Mouse (Mus musculus) MEL (cell line): ENCODE measurements around the gene Iqschfp. TPM values are rescaled to one million over a fixed set of nuclear protein-coding genes. Genes with fewer than 3 reads are reported as not detected.

ENCODE experiments used
- DNase-seq: peaks from one replicate; pipeline ENCODE4 v3.0.0; 2011; ENCODE audit warnings: low read depth, low spot score
- H3K27ac ChIP-seq: 2 replicates; pipeline ENCODE4 v1.5.1; 2012; ENCODE audit warnings: low read depth, mild to moderate bottlenecking, control low read depth, low read length, moderate library complexity; ENCODE audit not compliant: control insufficient read depth
- H3K27me3 ChIP-seq, 2 experiments: fragments of 150-350 bp in 1 of 2; sonication (generic) in 1 of 2; 2 replicates each; pipeline ENCODE4 v1.6.1; 2012; ENCODE audit warnings: low read length in 2 of 2, mild to moderate bottlenecking in 2 of 2, improper control_type of control experiment in 1 of 2, moderate library complexity in 1 of 2; ENCODE audit not compliant: insufficient read depth in 2 of 2, control insufficient read depth in 1 of 2
- H3K36me3 ChIP-seq, 2 experiments: 2 replicates each; pipeline ENCODE4 v1.6.1; 2012 to 2014; ENCODE audit warnings: low read length in 2 of 2, improper control_type of control experiment in 1 of 2, inconsistent platforms in 1 of 2, mild to moderate bottlenecking in 1 of 2; ENCODE audit not compliant: insufficient read depth in 2 of 2, control insufficient read depth in 1 of 2
- H3K4me1 ChIP-seq, 2 experiments: fragments of 150-350 bp in 1 of 2; sonication (generic) in 1 of 2; 2 replicates each; pipeline ENCODE4 v1.6.1; 2012; ENCODE audit warnings: low read length in 2 of 2, improper control_type of control experiment in 1 of 2, mild to moderate bottlenecking in 1 of 2; ENCODE audit not compliant: insufficient read depth in 2 of 2, control insufficient read depth in 1 of 2
- H3K4me3 ChIP-seq, 2 experiments: fragments of 150-350 bp in 1 of 2; sonication (generic) in 1 of 2; 2 replicates each; pipeline ENCODE4 v1.5.1; 2012; ENCODE audit warnings: low read depth in 2 of 2, low read length in 2 of 2, mild to moderate bottlenecking in 2 of 2, moderate library complexity in 2 of 2, control low read depth in 1 of 2, improper control_type of control experiment in 1 of 2; ENCODE audit not compliant: control insufficient read depth in 1 of 2, insufficient read depth in 1 of 2
- H3K79me2 ChIP-seq: 2 replicates; pipeline ENCODE4 v1.6.1; 2012; ENCODE audit warnings: mild to moderate bottlenecking, low read length, moderate library complexity; ENCODE audit not compliant: control insufficient read depth, poor library complexity, insufficient read depth
- H3K9ac ChIP-seq: 2 replicates; pipeline ENCODE4 v1.6.1; 2012; ENCODE audit warnings: low read depth, mild to moderate bottlenecking, control low read depth, low read length, moderate library complexity; ENCODE audit not compliant: control insufficient read depth, poor library complexity, severe bottlenecking
- H3K9me3 ChIP-seq: fragments of 150-350 bp; sonication (generic); replicated peaks from 2 replicates; pipeline ENCODE4 v1.6.1; 2012; ENCODE audit warnings: mild to moderate bottlenecking, low read length, improper control_type of control experiment, moderate library complexity; ENCODE audit not compliant: insufficient read depth
- BHLHE40 ChIP-seq: IDR thresholded peaks from 2 replicates; pipeline ENCODE4 v1.6.1; 2012; ENCODE audit warnings: low read depth, mild to moderate bottlenecking, inconsistent platforms, low read length, improper control_type of control experiment, borderline replicate concordance
- CTCF ChIP-seq, 3 experiments: IDR thresholded peaks in 2 of 3; conservative IDR thresholded peaks in 1 of 3; 2 replicates each; pipeline ENCODE4 v1.5.1; 2011 to 2012; ENCODE audit warnings: low read length in 3 of 3, low read depth in 2 of 3, mild to moderate bottlenecking in 2 of 3, improper control_type of control experiment in 1 of 3, inconsistent platforms in 1 of 3, mixed read lengths in 1 of 3, moderate library complexity in 1 of 3; ENCODE audit not compliant: control insufficient read depth in 1 of 3, insufficient read depth in 1 of 3, poor library complexity in 1 of 3, severe bottlenecking in 1 of 3
- EP300 ChIP-seq, 2 experiments: IDR thresholded peaks; 2 replicates each; pipeline ENCODE4 v1.6.1; 2011; ENCODE audit warnings: improper control_type of control experiment in 2 of 2, low read length in 2 of 2, low read depth in 1 of 2, mild to moderate bottlenecking in 1 of 2
- ETS1 ChIP-seq: IDR thresholded peaks from 2 replicates; pipeline ENCODE4 v1.6.1; 2012; ENCODE audit warnings: low read depth, mild to moderate bottlenecking, inconsistent platforms, low read length, improper control_type of control experiment, moderate library complexity
- HCFC1 ChIP-seq: IDR thresholded peaks from 2 replicates; pipeline ENCODE4 v1.6.1; 2012; ENCODE audit warnings: low read depth, mild to moderate bottlenecking, inconsistent platforms, low read length, improper control_type of control experiment, moderate library complexity
- JUND ChIP-seq: IDR thresholded peaks from 2 replicates; pipeline ENCODE4 v1.6.1; 2011; ENCODE audit warnings: low read depth, mild to moderate bottlenecking, improper control_type of control experiment, low read length
- MEF2A ChIP-seq: IDR thresholded peaks from 2 replicates; pipeline ENCODE4 v1.6.1; 2014; ENCODE audit warnings: low read depth, mild to moderate bottlenecking, inconsistent platforms, low read length, improper control_type of control experiment; ENCODE audit not compliant: poor library complexity, insufficient replicate concordance, severe bottlenecking; ENCODE audit errors: extremely low read depth
- MXI1 ChIP-seq: IDR thresholded peaks from 2 replicates; pipeline ENCODE4 v1.6.1; 2011; ENCODE audit warnings: mild to moderate bottlenecking, low read depth, low read length, improper control_type of control experiment
- MYB ChIP-seq: IDR thresholded peaks from 2 replicates; pipeline ENCODE4 v1.6.1; 2011; ENCODE audit warnings: mild to moderate bottlenecking, low read depth, low read length, improper control_type of control experiment
- POLR2AphosphoS5 ChIP-seq: IDR thresholded peaks from 2 replicates; pipeline ENCODE4 v1.6.1; 2012; ENCODE audit warnings: low read depth, borderline replicate concordance, mild to moderate bottlenecking, inconsistent platforms, low read length, moderate library complexity, mixed read lengths
- RAD21 ChIP-seq: IDR thresholded peaks from 2 replicates; pipeline ENCODE4 v1.6.1; 2011; ENCODE audit warnings: mild to moderate bottlenecking, low read depth, low read length, improper control_type of control experiment
- RCOR1 ChIP-seq: IDR thresholded peaks from 2 replicates; pipeline ENCODE4 v1.6.1; 2012; ENCODE audit warnings: low read depth, mild to moderate bottlenecking, inconsistent platforms, low read length, improper control_type of control experiment
- SIN3A ChIP-seq: IDR thresholded peaks from 2 replicates; pipeline ENCODE4 v1.6.1; 2012; ENCODE audit warnings: low read length, improper control_type of control experiment, inconsistent platforms
- SMC3 ChIP-seq: IDR thresholded peaks from 2 replicates; pipeline ENCODE4 v1.6.1; 2011; ENCODE audit warnings: low read depth, low read length, improper control_type of control experiment
- TAL1 ChIP-seq: IDR thresholded peaks from 2 replicates; pipeline ENCODE4 v1.6.1; 2012; ENCODE audit warnings: mild to moderate bottlenecking, inconsistent platforms, low read length, moderate library complexity, mixed read lengths
- TCF12 ChIP-seq: IDR thresholded peaks from 2 replicates; pipeline ENCODE4 v1.6.1; 2014; ENCODE audit warnings: low read depth, mild to moderate bottlenecking, inconsistent platforms, low read length, improper control_type of control experiment, moderate library complexity
- UBTF ChIP-seq: IDR thresholded peaks from 2 replicates; pipeline ENCODE4 v1.6.1; 2012; ENCODE audit warnings: low read depth, mild to moderate bottlenecking, inconsistent platforms, low read length, improper control_type of control experiment, moderate library complexity, borderline replicate concordance; ENCODE audit not compliant: insufficient read depth
- USF1 ChIP-seq: IDR thresholded peaks from 2 replicates; pipeline ENCODE4 v1.6.1; 2014; ENCODE audit warnings: low read depth, mild to moderate bottlenecking, inconsistent platforms, low read length, improper control_type of control experiment, moderate library complexity
- ZC3H11A ChIP-seq: IDR thresholded peaks from 2 replicates; pipeline ENCODE4 v1.6.1; 2012; ENCODE audit warnings: low read depth, mild to moderate bottlenecking, inconsistent platforms, low read length, improper control_type of control experiment
- polyA plus RNA-seq, 2 experiments: library from polyadenylated mRNA; stranded (reverse) in 1 of 2; unstranded in 1 of 2; fragments of >175 nt in 1 of 2; fragments of >200 nt in 1 of 2; gene quantifications; 2 replicates each; pipeline versions ENCODE4 v1.2.1 to v1.2.4; 2012; ENCODE audit warnings: low replicate concordance in 2 of 2, low read depth in 1 of 2; ENCODE audit not compliant: insufficient read length in 2 of 2, insufficient read depth in 1 of 2, missing spikeins in 1 of 2
- total RNA-seq: library from RNA; depleted of rRNA; stranded (reverse); fragments of 300-350 nt; gene quantifications from 2 replicates; pipeline ENCODE4 v1.2.3, GENCODE M21; 2012

The Iqschfp gene
- total and polyA plus RNA-seq, 3 experiments, result not detected

- DNase-seq, result peak; percentile 43
- Histone ChIP-seq H3K27ac (no peak overlapping the region), H3K79me2 (no peaks in the 10 kb centered on the region), H3K4me3 (peak overlapping the region; percentile 43 to 47; a peak in 3 of 4 replicates), H3K9ac (no peak overlapping the region), H3K4me1 (peaks cover 0 to 3% of the 10 kb centered on the region in 2 experiments; a peak in 1 of 4 replicates), H3K9me3 (no peaks in the 10 kb centered on the region), H3K36me3 (peaks cover 0 to 3% of the 10 kb centered on the region in 2 experiments; a peak in 1 of 4 replicates), H3K27me3 (no peaks in the 10 kb centered on the region; a peak in 3 of 4 replicates)
- TF ChIP-seq MEF2A, result no peak
- no peak for TF ChIP-seq USF1
- TF ChIP-seq MYB, result no peak
- no peak for TF ChIP-seq MXI1
- TF ChIP-seq POLR2AphosphoS5, result no peak
- TF ChIP-seq RCOR1, result no peak
- no peak for TF ChIP-seq HCFC1
- TF ChIP-seq EP300 (IDR thresholded peaks at IDR 0.05; ENCODE audit: low read depth in 1 of 2, low read length in 2 of 2), result no peak
Observed at GRCm38 (mm10) chr3:68055071-68055470, 163.0 kb downstream of the Iqschfp start.

- no peak overlapping the region for H3K27ac ChIP-seq
- H3K79me2 ChIP-seq, result no peaks in the 10 kb centered on the region
- peaks cover 0 to 3% of the 10 kb centered on the region in 2 experiments; a peak in 1 of 4 replicates for H3K36me3 ChIP-seq
- H3K4me3 ChIP-seq, result peak overlapping the region; percentile 71 to 77
- H3K27me3 ChIP-seq, result no peaks in the 10 kb centered on the region; a peak in 2 of 4 replicates
- peak; percentile 67 to 84 (median 80) for TF ChIP-seq CTCF (IDR thresholded peaks at IDR 0.05 in 2 of 3, conservative IDR thresholded peaks at IDR 0.05 in 1 of 3; ENCODE audit: control insufficient read depth in 1 of 3, insufficient read depth in 1 of 3, low read depth in 2 of 3, low read length in 3 of 3, poor library complexity in 1 of 3, severe bottlenecking in 1 of 3)
- TF ChIP-seq TAL1, result no peak
- peak; percentile 34 for TF ChIP-seq HCFC1
- TF ChIP-seq UBTF, result no peak
- TF ChIP-seq SIN3A, result peak; percentile 68
- TF ChIP-seq JUND, result no peak
- TF ChIP-seq BHLHE40, result no peak
- TF ChIP-seq ZC3H11A, result peak; percentile 21; the same call in 1 of the 2 replicates
- peak; percentile 35 for TF ChIP-seq ETS1
- peak; percentile 54; the same call in 1 of the 2 replicates for TF ChIP-seq SMC3
- TF ChIP-seq MYB, result no peak
- TF ChIP-seq RAD21, result peak; percentile 70
- 0 out of 2 replicates have a peak, but pooled peaks have one; percentile 17 for TF ChIP-seq TCF12
- peaks cover 0 to 3% of the 10 kb centered on the region in 2 experiments; a peak in 1 of 4 replicates for H3K4me1 ChIP-seq
- H3K9ac ChIP-seq, result peak overlapping the region; percentile 43
- H3K9me3 ChIP-seq, result no peaks in the 10 kb centered on the region
- peak; percentile 77 for DNase-seq
Observed at GRCm38 (mm10) chr3:68056373-68057275, 164.6 kb downstream of the Iqschfp start.
